Mouse (Mus musculus) C2C12 (cell line): ENCODE data around the gene Entpd3. TPM values are rescaled to one million over a fixed set of nuclear protein-coding genes. Genes with fewer than 3 reads are reported as not detected.
A peak's percentile ranks its signal among the peaks of the same experiment; 100 is the strongest.

Source experiments
- H3K27me3 ChIP-seq: one replicate; pipeline ENCODE4 v1.6.1; 2011; ENCODE audit not compliant: control insufficient read depth, insufficient read depth, insufficient read length
- H3K36me3 ChIP-seq: one replicate; pipeline ENCODE4 v1.6.1; 2011; ENCODE audit not compliant: control insufficient read depth, insufficient read depth
- H3K4me3 ChIP-seq: one replicate; pipeline ENCODE4 v1.5.1; 2011; ENCODE audit warnings: mild to moderate bottlenecking, control low read depth; ENCODE audit not compliant: poor library complexity, insufficient read depth, severe bottlenecking
- H3K79me2 ChIP-seq: one replicate; pipeline ENCODE4 v1.6.1; 2011; ENCODE audit not compliant: control insufficient read depth, insufficient read depth
- H3K79me3 ChIP-seq: one replicate; pipeline ENCODE4 v1.6.1; 2011; ENCODE audit warnings: low read depth, control low read depth
- H3ac ChIP-seq: one replicate; pipeline ENCODE3; 2011; ENCODE audit warnings: low read depth; ENCODE audit not compliant: control insufficient read depth, insufficient read length
- CEBPB ChIP-seq: IDR thresholded peaks from one replicate; pipeline ENCODE4 v1.6.1; 2011; ENCODE audit warnings: low read depth, mild to moderate bottlenecking, control low read depth, moderate library complexity
- CTCF ChIP-seq: IDR thresholded peaks from one replicate; pipeline ENCODE4 v1.5.1; 2011; ENCODE audit not compliant: control insufficient read depth, insufficient read depth, insufficient read length
- FOSL1 ChIP-seq: IDR thresholded peaks from one replicate; pipeline ENCODE4 v1.8.0; 2011; ENCODE audit warnings: mild to moderate bottlenecking, low read length; ENCODE audit not compliant: poor library complexity, insufficient read depth, severe bottlenecking
- MAX ChIP-seq: IDR thresholded peaks from one replicate; pipeline ENCODE4 v1.6.1; 2011; ENCODE audit warnings: mild to moderate bottlenecking, control low read depth
- MYOD1 ChIP-seq: IDR thresholded peaks from one replicate; pipeline ENCODE4 v1.6.1; 2011; ENCODE audit warnings: low read depth; ENCODE audit not compliant: control insufficient read depth, insufficient read length
- MYOG ChIP-seq: IDR thresholded peaks from one replicate; pipeline ENCODE4 v1.6.1; 2011; ENCODE audit not compliant: control insufficient read depth, insufficient read length; ENCODE audit errors: extremely low read depth
- USF1 ChIP-seq: IDR thresholded peaks from one replicate; pipeline ENCODE4 v1.6.1; 2011; ENCODE audit warnings: low read depth, mild to moderate bottlenecking, control low read depth, moderate library complexity
- polyA plus RNA-seq: library from polyadenylated mRNA; unstranded; fragments of >200 nt; fragmentation: generic; extraction: Trizol; gene quantifications from one replicate; pipeline ENCODE4 v1.2.1, GENCODE M21; 2012; ENCODE audit warnings: missing spikeins

Entpd3 gene
- polyA plus RNA-seq, 1 experiment = 0.02 TPM

GRCm38 (mm10) chr9:120564247-120564646 is 24.6 kb downstream of the Entpd3 start:
- TF ChIP-seq MYOG (no peak), CEBPB (no peak), CTCF (no peak), MAX (no peak), USF1 (no peak), MYOD1 (no peak), FOSL1 (no peak)
- no peak overlapping the region for H3K4me3 ChIP-seq
- no peaks in the 10 kb centered on the region for H3K36me3 ChIP-seq
- no peaks in the 10 kb centered on the region for H3K79me2 ChIP-seq
- no peaks in the 10 kb centered on the region for H3K79me3 ChIP-seq
- no peak overlapping the region for H3ac ChIP-seq
- H3K27me3 ChIP-seq = peaks cover 4% of the 10 kb centered on the region

- Histone ChIP-seq H3K27me3 (peaks cover 4% of the 10 kb centered on the region), H3ac (no peak overlapping the region)
- TF ChIP-seq MAX = no peak
- no peak for TF ChIP-seq MYOD1
These were observed 26.8 kb downstream of the Entpd3 start for GRCm38 (mm10) chr9:120566384-120566783.

GRCm38 (mm10) chr9:120568917-120569316 is 29.3 kb downstream of the Entpd3 start:
- Histone ChIP-seq H3K27me3 (peaks cover 4% of the 10 kb centered on the region), H3K36me3 (peaks cover 20% of the 10 kb centered on the region), H3K79me2 (peaks cover 26% of the 10 kb centered on the region), H3K4me3 (no peak overlapping the region), H3K79me3 (peaks cover 17% of the 10 kb centered on the region), H3ac (no peak overlapping the region)
- no peak for TF ChIP-seq USF1
- TF ChIP-seq CEBPB = no peak
- no peak for TF ChIP-seq FOSL1
- no peak for TF ChIP-seq CTCF
- TF ChIP-seq MYOD1 = no peak
- TF ChIP-seq MYOG = no peak
- no peak for TF ChIP-seq MAX

More at GRCm38 (mm10) chr9:120566384-120566783, 26.8 kb downstream of the Entpd3 start:
- H3K79me3 ChIP-seq = no peaks in the 10 kb centered on the region
- H3K4me3 ChIP-seq = no peak overlapping the region
- H3K79me2 ChIP-seq = peaks cover under 1% of the 10 kb centered on the region
- H3K36me3 ChIP-seq = no peaks in the 10 kb centered on the region

DNA sequence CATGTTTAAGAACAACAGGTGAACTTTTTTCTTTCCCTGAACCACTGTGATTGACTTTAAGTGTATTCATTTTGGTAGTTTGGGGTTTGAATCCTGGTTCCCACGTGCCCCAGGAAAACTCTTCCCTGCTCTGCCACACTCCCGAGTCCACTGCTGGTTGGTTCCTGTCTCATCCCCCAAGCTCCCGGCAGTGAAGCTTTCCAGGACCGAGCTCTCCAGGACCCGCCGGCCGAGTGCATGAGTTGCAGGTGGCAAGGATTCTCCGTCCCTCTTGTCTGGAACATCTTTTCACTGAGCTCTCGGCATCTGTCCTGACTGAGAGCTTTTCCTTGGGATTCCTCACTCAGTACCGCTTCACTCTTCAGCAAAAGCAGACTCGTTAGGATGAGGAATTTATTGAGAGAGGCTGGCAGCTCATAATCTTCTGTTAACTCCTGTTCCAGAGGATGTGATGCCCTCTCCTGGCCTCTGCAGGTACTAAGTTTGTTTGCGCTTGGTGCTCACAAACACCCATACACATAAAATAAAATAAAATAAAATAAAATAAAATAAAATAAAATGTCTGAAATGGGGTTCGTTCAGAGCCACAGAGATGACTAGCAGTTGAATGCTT is 30.2 kb downstream of the Entpd3 start:
- Histone ChIP-seq H3K4me3 (no peak overlapping the region), H3K27me3 (peaks cover 4% of the 10 kb centered on the region), H3K79me2 (peaks cover 33% of the 10 kb centered on the region), H3ac (no peak overlapping the region), H3K79me3 (peaks cover 17% of the 10 kb centered on the region), H3K36me3 (peaks cover 30% of the 10 kb centered on the region)
- no peak for TF ChIP-seq CEBPB
- no peak for TF ChIP-seq MYOD1
- no peak for TF ChIP-seq MYOG
- no peak for TF ChIP-seq MAX
- no peak for TF ChIP-seq CTCF
- TF ChIP-seq USF1 = no peak
- TF ChIP-seq FOSL1 = no peak

- Histone ChIP-seq H3K4me3 (no peak overlapping the region), H3K79me2 (peaks cover 33% of the 10 kb centered on the region), H3K27me3 (peaks cover 4% of the 10 kb centered on the region), H3K79me3 (peaks cover 17% of the 10 kb centered on the region), H3ac (peak overlapping the region; percentile 52), H3K36me3 (peaks cover 35% of the 10 kb centered on the region)
- TF ChIP-seq MYOD1 = no peak
- TF ChIP-seq USF1 = no peak
- no peak for TF ChIP-seq CEBPB
- TF ChIP-seq MYOG = no peak
- no peak for TF ChIP-seq CTCF
- TF ChIP-seq FOSL1 = no peak
- TF ChIP-seq MAX = no peak
These were observed 30.7 kb downstream of the Entpd3 start for GRCm38 (mm10) chr9:120570334-120570725.
